Mouse (Mus musculus): ENCODE results near the gene Nmnat2. TPM values are rescaled to one million over a fixed set of nuclear protein-coding genes. Genes with fewer than 3 reads are reported as not detected.

Nmnat2 gene
- polyA plus RNA-seq, 1 experiment from 2014 or later, result 37.7 TPM

DNA sequence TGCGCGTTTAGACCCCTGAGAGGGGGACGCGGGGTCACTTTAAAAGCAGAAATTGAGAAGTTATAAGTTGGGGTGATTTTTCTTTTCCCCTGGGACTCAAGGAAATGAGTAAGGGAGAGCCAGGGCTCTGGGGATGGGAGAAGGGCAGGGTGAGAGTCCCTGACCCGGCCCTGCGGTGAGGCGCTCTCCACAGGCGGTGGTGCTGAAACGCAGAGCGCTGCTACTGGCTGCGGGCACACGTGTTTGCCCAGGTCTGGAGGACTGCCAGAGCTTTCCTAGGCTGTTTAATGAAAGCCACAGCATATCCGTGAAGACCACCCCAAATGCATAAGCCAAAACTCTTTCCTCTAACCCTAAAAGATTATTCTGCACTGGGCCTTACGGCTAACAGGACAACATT is 1.4 kb downstream of the Nmnat2 start:
- Histone ChIP-seq H3K4me1 (peaks cover 19% of the 10 kb centered on the region), H3K9me3 (replicated peaks) (no peaks in the 10 kb centered on the region), H3K9ac (peak overlapping the region; percentile 84), H3K27ac (no peak overlapping the region), H3K27me3 (peaks cover 37% of the 10 kb centered on the region), H3K36me3 (no peaks in the 10 kb centered on the region), H3K4me2 (replicated peaks) (peak overlapping the region; percentile 58), H3K4me3 (peak overlapping the region; percentile 66)
- ATAC-seq (ENCODE audit: low FRiP score), result peak; percentile 51; the same call in 1 of the 2 replicates
- 4% methylated on average over 14 of the region's 14 CpGs for WGBS

DNA sequence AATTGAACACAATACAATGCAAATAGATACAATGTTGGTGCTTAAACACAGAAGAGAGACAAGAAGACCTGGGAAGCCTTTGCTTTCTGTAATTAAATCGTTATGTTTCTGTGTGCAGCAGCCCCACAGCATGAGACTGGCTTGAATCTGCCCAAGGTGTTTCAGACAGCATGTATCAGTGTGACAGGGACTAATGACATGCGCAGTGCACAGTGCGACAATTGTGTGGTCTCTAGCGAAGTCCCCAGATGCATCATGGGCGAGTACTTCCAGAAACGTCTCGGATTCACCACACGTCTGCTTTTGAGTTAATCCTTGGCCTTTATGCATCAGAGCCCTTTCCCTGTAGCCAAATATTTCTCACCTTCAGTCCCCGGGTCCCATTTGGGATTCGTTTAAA is 9.6 kb downstream of the Nmnat2 start:
- Histone ChIP-seq H3K27ac (no peak overlapping the region), H3K4me1 (peaks cover 14% of the 10 kb centered on the region), H3K4me3 (no peak overlapping the region), H3K4me2 (replicated peaks) (no peak overlapping the region), H3K9me3 (replicated peaks) (no peaks in the 10 kb centered on the region), H3K27me3 (no peaks in the 10 kb centered on the region), H3K36me3 (no peaks in the 10 kb centered on the region), H3K9ac (no peak overlapping the region)
- ATAC-seq (ENCODE audit: low FRiP score), result no peak
- WGBS, result 74% methylated on average over 10 of the region's 10 CpGs

DNA sequence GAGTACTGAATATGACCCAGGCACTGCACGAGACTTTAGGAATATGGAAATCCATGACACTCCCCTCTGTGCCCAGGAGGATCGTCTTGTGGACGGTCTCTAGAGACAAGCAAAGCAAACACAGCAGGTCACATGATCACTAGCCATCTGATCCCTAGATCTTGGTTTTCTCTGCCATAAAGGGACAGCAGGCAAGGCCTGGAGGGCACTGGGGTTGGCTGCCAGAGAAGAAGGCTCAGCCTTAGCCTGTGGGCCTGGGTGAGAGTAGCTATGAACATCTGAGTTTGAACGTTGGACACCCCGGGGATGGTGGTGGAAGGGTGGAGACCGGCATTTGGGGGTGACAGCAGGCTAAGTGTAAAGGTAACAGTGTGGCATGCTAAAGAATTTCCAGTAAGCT is 11.4 kb downstream of the Nmnat2 start:
- no peak overlapping the region for H3K4me3 ChIP-seq
- H3K9ac ChIP-seq, result no peak overlapping the region
- H3K9me3 ChIP-seq (replicated peaks), result no peaks in the 10 kb centered on the region
- peak overlapping the region; percentile 55 for H3K27ac ChIP-seq
- no peak overlapping the region for H3K4me2 ChIP-seq (replicated peaks)
- 64% methylated on average over 6 of the region's 6 CpGs for WGBS
- H3K4me1 ChIP-seq, result peaks cover 14% of the 10 kb centered on the region
- ATAC-seq (ENCODE audit: low FRiP score), result peak; percentile 52; the same call in 1 of the 2 replicates
- H3K27me3 ChIP-seq, result no peaks in the 10 kb centered on the region
- H3K36me3 ChIP-seq, result no peaks in the 10 kb centered on the region

DNA sequence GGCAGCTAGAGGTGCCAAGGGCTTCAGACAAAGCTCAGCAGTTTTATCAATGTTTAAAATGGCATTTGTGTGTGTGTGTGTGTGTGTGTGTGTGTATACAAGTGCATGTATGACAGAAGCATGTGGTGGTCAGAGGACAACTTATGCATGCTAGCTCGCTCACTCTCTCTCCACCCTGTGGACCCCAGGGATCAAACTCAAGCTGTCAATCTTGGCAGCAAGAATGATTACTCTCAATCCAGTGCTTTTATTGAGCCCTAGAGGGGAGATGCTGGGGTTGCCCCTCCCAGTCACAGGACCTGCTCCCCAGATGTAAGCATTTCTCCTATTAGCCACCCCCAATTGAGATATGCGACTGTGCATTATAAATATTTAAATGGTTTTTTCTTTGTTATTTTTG is 11.9 kb downstream of the Nmnat2 start:
- H3K9ac ChIP-seq, result no peak overlapping the region
- no peak overlapping the region for H3K4me3 ChIP-seq
- no peak overlapping the region for H3K4me2 ChIP-seq (replicated peaks)
- H3K27me3 ChIP-seq, result no peaks in the 10 kb centered on the region
- peak; percentile 26; the same call in 1 of the 2 replicates for ATAC-seq (ENCODE audit: low FRiP score)
- H3K4me1 ChIP-seq, result peaks cover 14% of the 10 kb centered on the region
- H3K27ac ChIP-seq, result peak overlapping the region; percentile 55
- no peaks in the 10 kb centered on the region for H3K9me3 ChIP-seq (replicated peaks)
- H3K36me3 ChIP-seq, result no peaks in the 10 kb centered on the region
- 66% methylated on average over 2 of the region's 2 CpGs for WGBS

DNA sequence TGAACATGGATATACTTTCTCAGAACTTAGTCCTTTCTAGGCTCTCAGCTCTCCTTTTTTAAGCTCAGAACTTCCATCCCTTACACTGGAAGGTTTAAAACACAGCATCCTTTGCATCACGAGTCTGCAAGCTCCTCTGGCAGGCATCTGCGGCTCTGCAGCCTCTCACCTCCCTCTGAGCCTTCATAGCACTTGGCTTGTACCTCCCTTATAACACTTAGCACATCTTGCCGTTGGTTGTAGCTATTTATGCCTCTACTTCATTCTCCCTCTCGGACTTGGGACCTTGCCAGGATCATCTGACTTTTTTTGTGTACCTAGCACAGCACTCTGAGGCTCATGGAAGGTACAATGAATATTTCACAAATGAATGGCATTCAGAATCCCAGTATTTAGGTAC is 14.3 kb downstream of the Nmnat2 start:
- Histone ChIP-seq H3K4me3 (no peak overlapping the region), H3K36me3 (no peaks in the 10 kb centered on the region), H3K4me1 (peaks cover 27% of the 10 kb centered on the region), H3K27ac (no peak overlapping the region), H3K27me3 (no peaks in the 10 kb centered on the region), H3K4me2 (replicated peaks) (no peak overlapping the region), H3K9ac (no peak overlapping the region), H3K9me3 (replicated peaks) (no peaks in the 10 kb centered on the region)
- ATAC-seq (ENCODE audit: low FRiP score), result no peak
- WGBS, result 79% methylated on average over 4 of the region's 4 CpGs

DNA sequence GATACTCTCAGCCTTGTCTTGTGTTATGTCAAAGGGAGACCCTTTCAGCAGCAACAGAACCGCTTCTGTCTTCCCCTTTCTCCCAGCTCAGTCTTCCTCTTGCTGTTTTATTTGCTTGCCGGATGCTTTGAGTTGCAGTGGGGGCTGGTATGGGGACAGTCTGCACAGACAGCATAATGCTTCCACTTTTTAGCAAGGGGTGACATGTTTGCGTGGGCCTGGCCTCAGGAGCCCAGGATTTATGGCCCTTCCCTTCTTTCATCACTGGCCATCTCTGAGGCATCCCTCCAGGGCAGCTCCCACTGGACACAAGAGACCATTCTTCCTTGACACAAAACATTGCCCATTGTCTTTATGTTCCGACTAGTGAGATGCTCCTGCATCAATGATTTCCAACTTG is 18.2 kb downstream of the Nmnat2 start:
- ATAC-seq (ENCODE audit: low FRiP score), result no peak
- WGBS, result 27% methylated on average over 4 of the region's 4 CpGs
- Histone ChIP-seq H3K4me1 (peaks cover 16% of the 10 kb centered on the region), H3K27ac (no peak overlapping the region), H3K27me3 (no peaks in the 10 kb centered on the region), H3K4me3 (no peak overlapping the region), H3K9me3 (replicated peaks) (no peaks in the 10 kb centered on the region), H3K36me3 (no peaks in the 10 kb centered on the region), H3K9ac (no peak overlapping the region), H3K4me2 (replicated peaks) (no peak overlapping the region)

DNA sequence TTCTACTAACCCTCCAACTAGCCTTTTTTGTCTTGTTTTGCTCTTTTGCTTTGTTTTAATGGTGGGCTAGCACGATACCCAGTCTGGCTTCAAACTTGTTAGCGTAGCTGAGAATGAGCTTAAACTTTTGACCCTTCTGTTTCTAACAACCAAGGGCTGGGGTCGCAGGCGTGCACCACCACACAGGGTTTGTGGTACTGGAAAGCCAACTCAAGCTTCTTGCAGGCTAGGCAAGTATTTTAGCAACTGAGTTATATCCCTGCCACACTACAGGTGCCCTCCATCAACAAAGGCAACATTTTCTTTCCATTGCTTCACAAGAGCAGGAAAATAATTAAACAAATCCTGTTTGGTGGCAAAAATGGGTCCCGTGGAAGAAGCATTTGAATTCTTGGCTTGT is 18.6 kb downstream of the Nmnat2 start:
- Histone ChIP-seq H3K27me3 (no peaks in the 10 kb centered on the region), H3K4me2 (replicated peaks) (no peak overlapping the region), H3K27ac (no peak overlapping the region), H3K4me3 (no peak overlapping the region), H3K9me3 (replicated peaks) (no peaks in the 10 kb centered on the region), H3K4me1 (peaks cover 16% of the 10 kb centered on the region), H3K9ac (no peak overlapping the region), H3K36me3 (no peaks in the 10 kb centered on the region)
- WGBS, result 20% methylated on average over 5 of the region's 5 CpGs
- ATAC-seq (ENCODE audit: low FRiP score), result no peak

DNA sequence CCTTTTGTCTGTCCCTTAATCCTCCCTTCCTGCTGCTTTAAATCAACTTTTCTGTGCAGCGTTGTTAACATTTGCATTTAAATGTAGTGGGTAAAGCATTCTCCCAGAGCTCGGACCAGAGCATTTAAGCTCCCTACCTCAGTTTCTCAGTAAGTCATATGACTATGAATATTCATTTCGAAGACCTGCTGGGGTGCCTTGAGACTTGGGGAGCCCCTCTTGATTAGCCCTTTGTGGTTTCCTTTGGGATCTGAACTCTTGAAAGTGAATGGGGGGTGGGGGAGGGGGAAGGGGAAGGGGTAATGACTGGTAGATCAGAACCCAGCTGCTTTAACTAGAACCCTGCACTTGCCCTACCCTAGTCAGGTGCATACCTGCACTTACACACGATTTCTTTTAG is 19.1 kb downstream of the Nmnat2 start:
- H3K27me3 ChIP-seq, result no peaks in the 10 kb centered on the region
- no peak for ATAC-seq (ENCODE audit: low FRiP score)
- no peak overlapping the region for H3K27ac ChIP-seq
- H3K9ac ChIP-seq, result no peak overlapping the region
- H3K4me3 ChIP-seq, result no peak overlapping the region
- no peaks in the 10 kb centered on the region for H3K36me3 ChIP-seq
- H3K4me1 ChIP-seq, result peaks cover 16% of the 10 kb centered on the region
- no peaks in the 10 kb centered on the region for H3K9me3 ChIP-seq (replicated peaks)
- H3K4me2 ChIP-seq (replicated peaks), result no peak overlapping the region
- 23% methylated on average over 4 of the region's 4 CpGs for WGBS

DNA sequence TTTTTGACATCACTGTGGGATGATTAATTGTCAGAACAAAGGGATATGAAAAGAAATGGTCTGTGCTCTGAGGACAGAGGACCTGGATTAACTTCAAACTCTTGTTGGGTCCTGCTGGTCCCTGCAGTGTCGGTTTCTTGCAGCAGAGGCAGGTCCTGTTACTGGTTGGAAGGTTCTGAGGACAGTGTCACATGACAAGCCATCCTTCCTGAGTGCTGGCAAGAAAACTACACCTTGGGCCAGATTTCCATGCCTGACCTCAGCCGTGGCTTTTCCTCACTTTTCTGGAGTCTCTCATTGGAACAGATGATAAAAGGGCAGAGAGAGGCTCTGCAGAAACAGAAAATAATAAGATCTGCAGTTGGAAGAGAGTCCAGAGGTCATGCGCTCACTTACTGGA is 20.4 kb downstream of the Nmnat2 start:
- no peaks in the 10 kb centered on the region for H3K9me3 ChIP-seq (replicated peaks)
- H3K4me2 ChIP-seq (replicated peaks), result no peak overlapping the region
- no peak for ATAC-seq (ENCODE audit: low FRiP score)
- no peak overlapping the region for H3K9ac ChIP-seq
- WGBS, result 76% methylated on average over 3 of the region's 3 CpGs
- no peak overlapping the region for H3K4me3 ChIP-seq
- no peaks in the 10 kb centered on the region for H3K27me3 ChIP-seq
- no peaks in the 10 kb centered on the region for H3K36me3 ChIP-seq
- H3K4me1 ChIP-seq, result peaks cover 16% of the 10 kb centered on the region
- H3K27ac ChIP-seq, result no peak overlapping the region

DNA sequence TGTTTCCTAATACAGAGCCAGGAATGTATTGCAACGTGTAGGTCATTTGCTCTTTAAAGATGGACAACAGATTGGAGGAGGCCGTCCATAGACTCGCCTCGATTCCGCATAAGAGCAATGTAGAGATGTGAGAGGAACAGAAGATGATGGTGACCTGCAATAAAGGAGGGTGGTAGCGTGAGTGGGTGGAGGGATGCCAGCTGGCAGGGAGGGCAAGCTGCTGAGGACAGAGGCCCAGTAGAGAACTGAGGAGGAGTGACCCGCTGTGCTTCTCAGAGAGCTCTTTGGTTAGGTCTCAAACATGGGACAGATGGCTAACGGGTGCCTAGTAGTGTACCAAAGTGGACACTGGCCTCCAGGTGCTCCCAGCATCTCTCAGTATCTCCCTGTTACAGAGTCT is 23.9 kb downstream of the Nmnat2 start:
- 97% methylated on average over 8 of the region's 8 CpGs for WGBS
- H3K4me1 ChIP-seq, result peaks cover 6% of the 10 kb centered on the region; the same call in 1 of the 2 replicates
- no peaks in the 10 kb centered on the region for H3K9me3 ChIP-seq (replicated peaks)
- no peak for ATAC-seq (ENCODE audit: low FRiP score)
- H3K4me2 ChIP-seq (replicated peaks), result no peak overlapping the region
- no peaks in the 10 kb centered on the region for H3K27me3 ChIP-seq
- no peak overlapping the region for H3K4me3 ChIP-seq
- no peaks in the 10 kb centered on the region for H3K36me3 ChIP-seq
- no peak overlapping the region for H3K9ac ChIP-seq
- H3K27ac ChIP-seq, result no peak overlapping the region

DNA sequence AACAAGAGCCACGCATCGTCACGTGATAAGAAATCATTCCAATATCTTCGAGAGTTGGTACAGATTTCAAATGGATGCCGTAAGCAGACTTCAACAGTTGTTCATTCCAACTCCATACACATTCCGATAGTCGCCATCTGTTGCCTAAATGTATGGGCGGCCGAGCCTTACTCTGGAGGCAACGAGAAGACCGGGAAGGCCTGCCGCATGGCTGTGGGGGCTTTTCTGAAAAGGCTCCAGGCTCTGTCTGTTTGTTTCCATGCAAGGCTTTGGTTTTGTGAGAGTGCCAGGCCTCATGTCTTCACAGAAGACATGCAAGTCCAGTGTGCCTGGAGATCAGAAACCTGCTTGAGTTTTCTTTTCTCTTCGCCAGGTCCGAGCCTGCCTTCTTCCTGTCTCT is 28.6 kb downstream of the Nmnat2 start:
- Histone ChIP-seq H3K4me1 (no peaks in the 10 kb centered on the region), H3K36me3 (no peaks in the 10 kb centered on the region), H3K4me2 (replicated peaks) (no peak overlapping the region), H3K27me3 (no peaks in the 10 kb centered on the region), H3K9ac (no peak overlapping the region), H3K9me3 (replicated peaks) (no peaks in the 10 kb centered on the region), H3K27ac (no peak overlapping the region), H3K4me3 (no peak overlapping the region)
- no peak for ATAC-seq (ENCODE audit: low FRiP score)
- 90% methylated on average over 14 of the region's 14 CpGs for WGBS

DNA sequence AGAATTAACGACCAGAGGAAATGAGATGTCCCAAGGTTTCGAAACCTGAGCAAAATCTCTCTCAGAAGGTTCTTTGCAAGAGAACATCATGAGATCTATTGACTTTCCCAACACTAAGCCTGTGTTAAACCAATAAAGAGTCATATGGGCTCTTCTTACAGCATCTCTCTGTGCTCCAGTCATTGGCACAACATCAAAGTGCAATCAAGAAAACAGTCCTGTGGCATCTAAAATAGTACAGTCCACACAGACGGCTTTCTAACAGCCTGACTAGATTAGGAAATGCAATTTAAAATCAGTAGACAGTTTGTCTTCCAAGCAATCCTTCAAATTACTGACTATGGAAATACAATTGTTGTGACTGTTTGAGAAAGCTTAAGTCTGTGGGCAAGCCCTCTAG is 32.2 kb downstream of the Nmnat2 start:
- Histone ChIP-seq H3K9me3 (replicated peaks) (no peaks in the 10 kb centered on the region), H3K27me3 (no peaks in the 10 kb centered on the region), H3K4me3 (no peak overlapping the region), H3K9ac (no peak overlapping the region), H3K27ac (no peak overlapping the region), H3K4me2 (replicated peaks) (no peak overlapping the region), H3K36me3 (no peaks in the 10 kb centered on the region), H3K4me1 (no peaks in the 10 kb centered on the region)
- 89% methylated on average over 3 of the region's 3 CpGs for WGBS
- ATAC-seq (ENCODE audit: low FRiP score), result no peak

DNA sequence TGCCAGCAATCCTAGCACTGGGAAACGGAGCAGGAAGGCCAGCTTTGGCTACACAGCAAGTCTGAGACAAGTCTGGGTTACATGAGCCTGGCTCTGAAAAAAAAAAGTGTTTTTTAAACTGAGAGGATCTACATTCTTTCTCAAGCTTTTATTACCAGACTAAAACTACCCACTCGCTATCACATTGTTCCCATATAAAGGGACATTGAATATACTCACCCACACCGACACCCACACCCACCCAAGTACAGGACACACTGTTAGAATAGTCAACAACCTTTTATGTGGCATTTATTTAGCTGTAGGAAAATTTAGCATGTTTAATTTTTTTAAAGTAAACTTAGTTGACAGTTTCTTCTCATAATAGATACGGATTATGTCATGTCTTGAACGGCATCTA is 35.3 kb downstream of the Nmnat2 start:
- Histone ChIP-seq H3K4me3 (no peak overlapping the region), H3K9me3 (replicated peaks) (no peaks in the 10 kb centered on the region), H3K9ac (no peak overlapping the region), H3K4me1 (no peaks in the 10 kb centered on the region), H3K27me3 (no peaks in the 10 kb centered on the region), H3K27ac (no peak overlapping the region), H3K4me2 (replicated peaks) (no peak overlapping the region), H3K36me3 (no peaks in the 10 kb centered on the region)
- no peak for ATAC-seq (ENCODE audit: low FRiP score)
- WGBS, result 84% methylated on average over 5 of the region's 5 CpGs
